Mouse (Mus musculus): ENCODE data around the gene Pald1.

DNA sequence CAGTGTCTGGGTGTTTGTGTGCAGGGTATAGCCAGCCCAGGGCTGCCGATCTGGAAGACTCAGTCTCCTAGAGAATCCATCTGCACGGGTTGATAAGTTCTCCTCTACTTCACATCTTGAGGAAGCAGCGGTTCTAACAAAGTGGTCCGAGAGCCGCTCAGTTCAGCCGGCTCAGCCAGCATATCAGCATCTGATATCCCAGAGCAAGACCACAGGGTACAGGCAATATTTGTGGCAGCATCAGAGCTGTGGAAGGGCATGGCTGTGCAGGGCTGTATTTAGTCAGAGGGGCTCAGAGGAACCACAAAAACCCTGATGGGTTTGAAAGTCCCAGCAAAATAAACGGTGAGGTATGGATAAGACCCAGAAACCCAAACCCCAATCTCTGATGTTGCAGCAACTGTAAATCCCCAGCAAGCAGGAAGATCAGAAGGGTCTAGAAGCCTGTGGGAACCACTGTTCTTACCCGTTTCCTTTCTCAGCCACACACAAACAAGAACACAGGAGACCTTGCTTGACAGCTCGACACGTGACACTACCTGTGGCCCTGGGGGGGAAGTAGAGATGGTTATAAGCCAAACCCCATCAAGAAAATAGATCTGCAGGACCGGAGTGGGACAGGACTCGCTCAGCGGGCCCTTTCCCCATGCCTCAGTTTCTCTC, 77.3 kb downstream of the Pald1 start:
- TF ChIP-seq POLR2A (IDR thresholded peaks at IDR 0.05; ENCODE audit: low read depth, low read length): no peak
- TF ChIP-seq CTCF (IDR thresholded peaks at IDR 0.05; ENCODE audit: extremely low read depth, insufficient read length, insufficient replicate concordance, low read depth, low read length): no peak
